In genomic region chr16:91597672-91598010, GRCm38 (mm10) we compare ENCODE assay signal across 8 mouse cellular contexts. TPM values are rescaled to one million over a fixed set of nuclear protein-coding genes. Genes with fewer than 3 reads are reported as not detected.
DNase-seq lines count a peak whose midpoint lies in the region; ATAC-seq and TF ChIP-seq lines count a peak whose summit lies in the region.

Gene Tmem50b, minus strand, starts transcription at chr16:91597800.

- no peak for TF ChIP-seq POLR2A in bone marrow, adult 2 months (IDR thresholded peaks at IDR 0.05; ENCODE audit: borderline replicate concordance, control insufficient read depth, low read depth, low read length)
- TF ChIP-seq POLR2A in limb, embryonic 14.5 days (IDR thresholded peaks at IDR 0.05; ENCODE audit: borderline replicate concordance, extremely low read depth, insufficient read depth, insufficient read length), result no peak

- H3K9me3 ChIP-seq in embryonic facial prominence, embryonic 15.5 days (replicated peaks), result no peaks in the 10 kb centered on the region
- no peaks in the 10 kb centered on the region for H3K9me3 ChIP-seq in limb, embryonic 14.5 days (ENCODE audit: control insufficient read depth, low read length)
- no peaks in the 10 kb centered on the region for H3K9me3 ChIP-seq in midbrain, postnatal 0 days (ENCODE audit: low read length)

- peaks cover 5% of the 10 kb centered on the region for H3K4me1 ChIP-seq in bone marrow, adult 2 months (ENCODE audit: control insufficient read depth, insufficient read depth, low read length)
- H3K4me1 ChIP-seq in embryonic facial prominence, embryonic 15.5 days, result peaks cover 13% of the 10 kb centered on the region
- H3K4me1 ChIP-seq in limb, embryonic 14.5 days (ENCODE audit: control insufficient read depth, insufficient read depth, low read length), result peaks cover 3% of the 10 kb centered on the region; the same call in 1 of the 2 replicates
- peaks cover 6% of the 10 kb centered on the region; the same call in 1 of the 2 replicates for H3K4me1 ChIP-seq in midbrain, postnatal 0 days (ENCODE audit: insufficient read depth, low read length)

- H3K4me2 ChIP-seq in embryonic facial prominence, embryonic 15.5 days (replicated peaks), result peak within 1 kb of the TSS; percentile 92
- H3K4me2 ChIP-seq in limb, embryonic 14.5 days (replicated peaks; ENCODE audit: low read depth, low read length, severe bottlenecking), result peak within 1 kb of the TSS; percentile 90
- H3K4me2 ChIP-seq in midbrain, postnatal 0 days (ENCODE audit: low read depth, low read length, poor library complexity, severe bottlenecking), result peak within 1 kb of the TSS; percentile 82

- DNase-seq in 416B (ENCODE audit: low read depth), result peak; percentile 97
- DNase-seq in heart, adult 8-10 months (ENCODE audit: low spot score), result peak; percentile 98
- DNase-seq in kidney, adult 9 months, result peak; percentile 99
- peak; percentile 97 for DNase-seq in limb, embryonic 14.5 days (ENCODE audit: low spot score)
- peak; percentile 98 for DNase-seq in midbrain, postnatal 0 days (ENCODE audit: low spot score)
- DNase-seq in spleen, postnatal 14 days (ENCODE audit: low spot score in 2 of 2), result peak; percentile 99

- H3K9ac ChIP-seq in embryonic facial prominence, embryonic 15.5 days, result peak within 1 kb of the TSS; percentile 82
- H3K9ac ChIP-seq in limb, embryonic 14.5 days (ENCODE audit: low read depth, low read length, severe bottlenecking), result peak within 1 kb of the TSS; percentile 76
- H3K9ac ChIP-seq in midbrain, postnatal 0 days (replicated peaks; ENCODE audit: low read length, poor library complexity, severe bottlenecking), result peak within 1 kb of the TSS; percentile 87

- H3K36me3 ChIP-seq in embryonic facial prominence, embryonic 15.5 days, result no peaks in the 10 kb centered on the region
- H3K36me3 ChIP-seq in limb, embryonic 14.5 days (ENCODE audit: control insufficient read depth, insufficient read depth, low read length), result no peaks in the 10 kb centered on the region
- H3K36me3 ChIP-seq in midbrain, postnatal 0 days (ENCODE audit: insufficient read depth, low read length), result peaks cover 3% of the 10 kb centered on the region; the same call in 1 of the 2 replicates

- H3K27ac ChIP-seq in bone marrow, adult 2 months (ENCODE audit: control insufficient read depth, insufficient read depth, low read depth, low read length, poor library complexity), result peak within 1 kb of the TSS; percentile 83
- H3K27ac ChIP-seq in embryonic facial prominence, embryonic 15.5 days (replicated peaks), result peak within 1 kb of the TSS; percentile 66
- H3K27ac ChIP-seq in limb, embryonic 14.5 days (replicated peaks; ENCODE audit: low read depth, low read length), result no peak within 1 kb of the TSS; the same call in 1 of the 2 replicates
- peak within 1 kb of the TSS; percentile 75 for H3K27ac ChIP-seq in midbrain, postnatal 0 days (ENCODE audit: low read depth, low read length)

- peak within 1 kb of the TSS; percentile 69 for H3K4me3 ChIP-seq in bone marrow, adult 2 months (replicated peaks; ENCODE audit: control insufficient read depth, low read depth, low read length)
- peak within 1 kb of the TSS; percentile 92 for H3K4me3 ChIP-seq in embryonic facial prominence, embryonic 15.5 days (replicated peaks)
- peak within 1 kb of the TSS; percentile 81 for H3K4me3 ChIP-seq in limb, embryonic 14.5 days (replicated peaks; ENCODE audit: low read length)
- peak within 1 kb of the TSS; percentile 92 for H3K4me3 ChIP-seq in midbrain, postnatal 0 days (ENCODE audit: low read depth, low read length)

- peak; percentile 100 for ATAC-seq in embryonic facial prominence, embryonic 15.5 days (ENCODE audit: insufficient number of reproducible peaks, low FRiP score, low TSS enrichment, low read depth)
- peak; percentile 100 for ATAC-seq in limb, embryonic 14.5 days (ENCODE audit: low FRiP score, low read depth)
- ATAC-seq in midbrain, postnatal 0 days (ENCODE audit: low FRiP score), result peak; percentile 98

- H3K27me3 ChIP-seq in embryonic facial prominence, embryonic 15.5 days, result 0 out of 2 replicates have a peak, but pooled peaks cover 3% of the 10 kb centered on the region
- no peaks in the 10 kb centered on the region for H3K27me3 ChIP-seq in limb, embryonic 14.5 days (ENCODE audit: control insufficient read depth, insufficient read depth, low read length)
- no peaks in the 10 kb centered on the region for H3K27me3 ChIP-seq in midbrain, postnatal 0 days (ENCODE audit: insufficient read depth, low read length)

- under 1% methylated on average over 34 of the region's 34 CpGs for WGBS in bone marrow, adult 2 months
- WGBS in embryonic facial prominence, embryonic 15.5 days, result 1% methylated on average over 34 of the region's 34 CpGs
- 0% methylated on average over 8 of the region's 34 CpGs for WGBS in limb, embryonic 14.5 days
- WGBS in midbrain, postnatal 0 days, result 2% methylated on average over 31 of the region's 34 CpGs

- TF ChIP-seq CTCF in bone marrow, adult 2 months (IDR thresholded peaks at IDR 0.05; ENCODE audit: control insufficient read depth, insufficient read depth, low read length), result no peak
- no peak for TF ChIP-seq CTCF in midbrain, postnatal 0 days (IDR thresholded peaks at IDR 0.05)

RNA-seq across cellular contexts. Expression of gene Tmem50b, which starts in this region (rescaled TPM):
- 7.3 and 17.5 TPM in 2 replicates for polyA plus RNA-seq in bone marrow, adult 2 months (2011; ENCODE audit: insufficient read depth, insufficient read length, low replicate concordance, missing spikeins)
- 44.4 and 50.9 TPM in 2 replicates for polyA plus RNA-seq in embryonic facial prominence, embryonic 15.5 days (2015; fragmentation: Nextera tagmentation; extraction: Ambion mirVana)
- total RNA-seq in heart, adult 8-10 months (2022), result 10 to 100 TPM; 49.1 to 56.7 (median 50.9) TPM
- 25.4 and 26.7 TPM in 2 replicates for polyA plus RNA-seq in limb, embryonic 14.5 days (2012; rRNA removed)
- polyA plus RNA-seq in limb, embryonic 14.5 days (2014; fragmentation: Nextera tagmentation; extraction: Ambion mirVana), result 40.6 and 46.7 TPM in 2 replicates
- 78.2 and 83.9 TPM in 2 replicates for total RNA-seq in midbrain, postnatal 0 days (2014; rRNA removed)
- polyA plus RNA-seq in midbrain, postnatal 0 days (2015; fragmentation: Nextera tagmentation; extraction: Ambion mirVana), result 103 and 107 TPM in 2 replicates
